8 mouse cellular contexts compared by ENCODE assay signal in genomic region chr14:25708917-25709316, GRCm38 (mm10). TPM values are rescaled to one million over a fixed set of nuclear protein-coding genes. Genes with fewer than 3 reads are reported as not detected.
DNase-seq lines count a peak whose midpoint lies in the region; ATAC-seq lines count a peak whose summit lies in the region.

No protein-coding gene starts in this region.

- 92% methylated on average over 2 of the region's 2 CpGs for WGBS in midbrain, embryonic 14.5 days
- 86% methylated on average over 2 of the region's 2 CpGs for WGBS in midbrain, embryonic 11.5 days
- 85% methylated on average over 2 of the region's 2 CpGs for WGBS in limb, embryonic 12.5 days

- H3K4me1 ChIP-seq in midbrain, embryonic 14.5 days (ENCODE audit: control insufficient read depth, insufficient read depth, low read length), result 0 out of 2 replicates have a peak, but pooled peaks cover 3% of the 10 kb centered on the region
- H3K4me1 ChIP-seq in midbrain, embryonic 11.5 days (ENCODE audit: control insufficient read depth, insufficient read depth, low read length), result peaks cover 5% of the 10 kb centered on the region; the same call in 1 of the 2 replicates
- peaks cover 44% of the 10 kb centered on the region for H3K4me1 ChIP-seq in limb, embryonic 12.5 days (replicated peaks)

- DNase-seq in embryo, embryonic 9.5 days (ENCODE audit: extremely low spot score), result peak; percentile 33
- DNase-seq in embryo, embryonic 10 days (ENCODE audit: low spot score), result no peak
- peak; percentile 11 for DNase-seq in midbrain, embryonic 14.5 days
- DNase-seq in midbrain, embryonic 11.5 days (ENCODE audit: low spot score, missing footprints), result no peak
- peak; percentile 63 for DNase-seq in testis, postnatal 14 days (ENCODE audit: low spot score)
- DNase-seq in thymus, postnatal 4 days, result no peak

- H3K4me3 ChIP-seq in midbrain, embryonic 14.5 days (replicated peaks; ENCODE audit: low read depth, low read length), result no peak overlapping the region
- no peak overlapping the region for H3K4me3 ChIP-seq in midbrain, embryonic 11.5 days (ENCODE audit: low read depth, low read length)
- no peak overlapping the region for H3K4me3 ChIP-seq in limb, embryonic 12.5 days (replicated peaks)

- no peak overlapping the region for H3K4me2 ChIP-seq in midbrain, embryonic 14.5 days (ENCODE audit: low read length)
- no peak overlapping the region for H3K4me2 ChIP-seq in midbrain, embryonic 11.5 days
- no peak overlapping the region; the same call in 1 of the 2 replicates for H3K4me2 ChIP-seq in limb, embryonic 12.5 days

- ATAC-seq in midbrain, embryonic 14.5 days (ENCODE audit: low FRiP score, low TSS enrichment), result no peak
- ATAC-seq in midbrain, embryonic 11.5 days (ENCODE audit: low FRiP score), result no peak
- no peak for ATAC-seq in limb, embryonic 12.5 days (ENCODE audit: insufficient number of reproducible peaks, insufficient read depth, low FRiP score, low TSS enrichment, low read depth)
- ATAC-seq in activated CD4-positive, CD25-positive, alpha-beta regulatory T cell, adult 4 months, result no peak

- no peaks in the 10 kb centered on the region for H3K36me3 ChIP-seq in midbrain, embryonic 14.5 days (ENCODE audit: control insufficient read depth, insufficient read depth, low read length)
- no peaks in the 10 kb centered on the region for H3K36me3 ChIP-seq in midbrain, embryonic 11.5 days (ENCODE audit: control insufficient read depth, insufficient read depth, low read length)
- no peaks in the 10 kb centered on the region for H3K36me3 ChIP-seq in limb, embryonic 12.5 days

- H3K9ac ChIP-seq in midbrain, embryonic 14.5 days (replicated peaks; ENCODE audit: low read length), result no peak overlapping the region
- no peak overlapping the region for H3K9ac ChIP-seq in midbrain, embryonic 11.5 days (ENCODE audit: low read length)
- no peak overlapping the region for H3K9ac ChIP-seq in limb, embryonic 12.5 days (replicated peaks)

- H3K27ac ChIP-seq in midbrain, embryonic 14.5 days (replicated peaks; ENCODE audit: low read depth, low read length), result no peak overlapping the region
- no peak overlapping the region for H3K27ac ChIP-seq in midbrain, embryonic 11.5 days (ENCODE audit: low read depth, low read length)
- H3K27ac ChIP-seq in limb, embryonic 12.5 days, result 0 out of 2 replicates have a peak overlapping the region, but pooled peaks have one; percentile 9

- H3K27me3 ChIP-seq in midbrain, embryonic 14.5 days (ENCODE audit: control insufficient read depth, insufficient read depth, low read length), result no peaks in the 10 kb centered on the region
- H3K27me3 ChIP-seq in midbrain, embryonic 11.5 days (ENCODE audit: control insufficient read depth, insufficient read depth, low read length), result no peaks in the 10 kb centered on the region
- no peaks in the 10 kb centered on the region for H3K27me3 ChIP-seq in limb, embryonic 12.5 days

- H3K9me3 ChIP-seq in midbrain, embryonic 14.5 days (ENCODE audit: control insufficient read depth, low read length), result no peaks in the 10 kb centered on the region
- no peaks in the 10 kb centered on the region for H3K9me3 ChIP-seq in midbrain, embryonic 11.5 days (ENCODE audit: control insufficient read depth, low read length)
- no peaks in the 10 kb centered on the region for H3K9me3 ChIP-seq in limb, embryonic 12.5 days

RNA-seq across cellular contexts. Expression of gene Ppif, which starts 15.0 kb away (rescaled TPM):
- polyA plus RNA-seq in midbrain, embryonic 14.5 days (2014; fragmentation: Nextera tagmentation; extraction: Ambion mirVana), result 28.0 and 29.4 TPM in 2 replicates
- 36.2 and 37.4 TPM in 2 replicates for polyA plus RNA-seq in midbrain, embryonic 11.5 days (2014; fragmentation: Nextera tagmentation; extraction: Ambion mirVana)
- polyA plus RNA-seq in limb, embryonic 12.5 days (2016; fragmentation: Nextera tagmentation; extraction: Ambion mirVana), result 29.2 and 32.9 TPM in 2 replicates
- polyA plus RNA-seq in activated CD4-positive, CD25-positive, alpha-beta regulatory T cell, adult 4 months (2017; shearing (Covaris generic)), result 10 to 100 TPM; 23.8 to 28.5 TPM

RNA-seq across cellular contexts. Expression of gene Zcchc24, which starts 59.9 kb away (rescaled TPM):
- polyA plus RNA-seq in midbrain, embryonic 14.5 days (2014; fragmentation: Nextera tagmentation; extraction: Ambion mirVana), result 8.1 and 13.6 TPM in 2 replicates
- polyA plus RNA-seq in midbrain, embryonic 11.5 days (2014; fragmentation: Nextera tagmentation; extraction: Ambion mirVana), result 10.1 and 11.4 TPM in 2 replicates
- polyA plus RNA-seq in limb, embryonic 12.5 days (2016; fragmentation: Nextera tagmentation; extraction: Ambion mirVana), result 28.6 and 32.6 TPM in 2 replicates
- polyA plus RNA-seq in activated CD4-positive, CD25-positive, alpha-beta regulatory T cell, adult 4 months (2017; shearing (Covaris generic)), result under 1 TPM; 0.37 to 0.54 TPM

Comparison
In these comparisons a context has a peak if more than half of its experiments do, and no peak if none do; other contexts are left out.
1. DNase-seq: peak in embryo, embryonic 9.5 days (single experiment), midbrain, embryonic 14.5 days (single experiment) and testis, postnatal 14 days (single experiment); none in embryo, embryonic 10 days (single experiment), midbrain, embryonic 11.5 days (single experiment) and thymus, postnatal 4 days (single experiment).